Mouse (Mus musculus) embryo, embryonic 10.5 days (tissue): Measurements from ENCODE around the gene Snx15.
"Not testable (repeated sequence)": the region's sequence is repeated elsewhere in the genome, so short reads cannot be mapped to it uniquely, and the experiment has no call there.

Source experiments
- DNase-seq: peaks from one replicate; pipeline ENCODE4 v3.0.0-alpha.2; 2015; ENCODE audit warnings: low spot score

Gene Snx15

GRCm38 (mm10) chr19:6127760-6128341 lies at the start of gene Snx15:
Gene Snx15, minus strand, starts transcription at chr19:6128304.
- peak; percentile 96 for DNase-seq

- DNase-seq = peak; percentile 17
Measured at GRCm38 (mm10) chr19:6174771-6175170, 46.7 kb upstream of the Snx15 start.

- DNase-seq = no peak
Measured at GRCm38 (mm10) chr19:6171215-6171614, 43.1 kb upstream of the Snx15 start.

- DNase-seq = no peak
Measured at GRCm38 (mm10) chr19:6166750-6167149, 38.6 kb upstream of the Snx15 start.

- DNase-seq = no peak
Measured at GRCm38 (mm10) chr19:6163872-6164547, 35.9 kb upstream of the Snx15 start.

GRCm38 (mm10) chr19:6157220-6157619 lies 29.1 kb upstream of the Snx15 start:
- DNase-seq = no peak

GRCm38 (mm10) chr19:6156372-6156771 lies 28.3 kb upstream of the Snx15 start:
- no peak for DNase-seq

GRCm38 (mm10) chr19:6155174-6155573 lies 27.1 kb upstream of the Snx15 start:
- no peak for DNase-seq

- DNase-seq = no peak
Measured at GRCm38 (mm10) chr19:6144842-6145241, 16.7 kb upstream of the Snx15 start.

- peak; percentile 97 for DNase-seq
Measured at GRCm38 (mm10) chr19:6141394-6141749, 13.3 kb upstream of the Snx15 start, which contains the start of gene Arl2. Gene Arl2, minus strand, starts transcription at chr19:6141548.

GRCm38 (mm10) chr19:6140678-6141393 lies 12.7 kb upstream of the Snx15 start, which contains the start of gene Batf2:
Gene Batf2, plus strand, starts transcription at chr19:6140983.
- DNase-seq = peak; percentile 98

GRCm38 (mm10) chr19:6140374-6140677 lies 12.2 kb upstream of the Snx15 start:
- no peak for DNase-seq

GRCm38 (mm10) chr19:6139701-6140100 lies 11.6 kb upstream of the Snx15 start:
- DNase-seq = no peak

GRCm38 (mm10) chr19:6136397-6136796 lies 8.3 kb upstream of the Snx15 start:
- no peak for DNase-seq

GRCm38 (mm10) chr19:6133197-6133596 lies 5.1 kb upstream of the Snx15 start:
- DNase-seq = not testable (repeated sequence)

- DNase-seq = no peak
Measured at GRCm38 (mm10) chr19:6132171-6132827, 4.2 kb upstream of the Snx15 start.

- DNase-seq = not testable (repeated sequence)
Measured at GRCm38 (mm10) chr19:6130414-6131128, 2.5 kb upstream of the Snx15 start.

GRCm38 (mm10) chr19:6126789-6127580 lies 1.1 kb downstream of the Snx15 start:
- DNase-seq = no peak

- DNase-seq = peak; percentile 84
Measured at GRCm38 (mm10) chr19:6126289-6126688, 1.8 kb downstream of the Snx15 start.

GRCm38 (mm10) chr19:6124898-6125297 lies 3.2 kb downstream of the Snx15 start:
- DNase-seq = no peak

GRCm38 (mm10) chr19:6123330-6123729 lies 4.8 kb downstream of the Snx15 start:
- DNase-seq = peak; percentile 74
